Mouse (Mus musculus): ENCODE measurements at regions not wholly inside any gene's neighbourhood (a gene's known extent, or its start where the extent isn't known, plus 50 kb on each side); places are given as distances from the start of the nearest gene placed in this dataset.

DNA sequence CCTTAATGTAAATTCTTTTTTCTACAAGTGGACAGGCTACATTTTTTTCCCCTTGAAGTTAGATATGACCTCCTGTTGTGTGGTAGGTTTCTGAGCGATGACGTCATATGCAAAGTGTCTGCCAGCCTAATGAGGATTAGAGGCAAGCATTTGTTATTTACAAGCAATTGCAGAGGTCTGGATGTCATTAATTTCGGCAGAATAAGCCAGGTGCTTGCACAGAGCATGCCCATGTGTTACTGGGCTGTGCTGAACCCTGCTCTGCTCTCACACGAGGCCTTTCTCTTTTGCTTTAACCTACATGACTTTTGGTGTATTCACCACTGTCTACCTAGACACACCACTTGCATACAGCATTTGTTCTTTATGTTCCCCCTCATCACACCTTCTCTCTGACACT is 316.5 kb downstream of the Mef2c start:
- no peaks in the 10 kb centered on the region for H3K4me1 ChIP-seq (ENCODE audit: control insufficient read depth, insufficient read depth, low read length)
- H3K4me2 ChIP-seq (ENCODE audit: low read depth, low read length) = no peak overlapping the region
- H3K9ac ChIP-seq (ENCODE audit: low read length) = no peak overlapping the region
- no peaks in the 10 kb centered on the region for H3K36me3 ChIP-seq (ENCODE audit: control insufficient read depth, insufficient read depth)
- 48% methylated on average over 4 of the region's 4 CpGs for WGBS
- no peaks in the 10 kb centered on the region for H3K9me3 ChIP-seq (replicated peaks; ENCODE audit: control insufficient read depth, low read length)
- H3K4me3 ChIP-seq (ENCODE audit: low read length) = no peak overlapping the region
- H3K27ac ChIP-seq (ENCODE audit: low read length) = no peak overlapping the region
- no peaks in the 10 kb centered on the region for H3K27me3 ChIP-seq (ENCODE audit: control insufficient read depth, insufficient read depth, low read length)
- ATAC-seq (replicated peaks; ENCODE audit: extremely low read depth, insufficient read depth, low FRiP score) = no peak

DNA sequence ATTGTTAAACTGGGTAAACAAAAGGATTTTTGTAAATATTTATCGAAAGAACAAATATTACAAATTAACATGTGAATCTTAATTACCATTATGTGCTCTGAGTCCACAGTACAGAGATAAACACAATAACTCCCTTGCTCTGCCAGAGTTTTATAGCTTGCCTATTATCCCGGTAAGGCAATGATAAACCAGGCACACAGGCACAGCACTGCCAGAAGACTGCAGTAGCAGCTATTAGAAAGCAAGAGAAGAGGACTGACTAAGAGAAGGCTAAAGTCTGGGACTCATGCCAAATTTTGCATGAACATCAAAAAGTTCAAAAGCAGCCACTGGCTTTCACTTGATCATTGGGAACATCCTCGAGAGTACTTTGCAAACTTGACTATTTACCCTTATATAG is 316.9 kb downstream of the Mef2c start:
- ATAC-seq (replicated peaks; ENCODE audit: extremely low read depth, insufficient read depth, low FRiP score) = no peak
- H3K9me3 ChIP-seq (replicated peaks; ENCODE audit: control insufficient read depth, low read length) = no peaks in the 10 kb centered on the region
- no peaks in the 10 kb centered on the region for H3K27me3 ChIP-seq (ENCODE audit: control insufficient read depth, insufficient read depth, low read length)
- no peak overlapping the region for H3K4me3 ChIP-seq (ENCODE audit: low read length)
- 62% methylated on average over 3 of the region's 3 CpGs for WGBS
- H3K4me2 ChIP-seq (ENCODE audit: low read depth, low read length) = no peak overlapping the region
- no peaks in the 10 kb centered on the region for H3K36me3 ChIP-seq (ENCODE audit: control insufficient read depth, insufficient read depth)
- H3K4me1 ChIP-seq (ENCODE audit: control insufficient read depth, insufficient read depth, low read length) = no peaks in the 10 kb centered on the region
- H3K27ac ChIP-seq (ENCODE audit: low read length) = no peak overlapping the region
- H3K9ac ChIP-seq (ENCODE audit: low read length) = no peak overlapping the region

DNA sequence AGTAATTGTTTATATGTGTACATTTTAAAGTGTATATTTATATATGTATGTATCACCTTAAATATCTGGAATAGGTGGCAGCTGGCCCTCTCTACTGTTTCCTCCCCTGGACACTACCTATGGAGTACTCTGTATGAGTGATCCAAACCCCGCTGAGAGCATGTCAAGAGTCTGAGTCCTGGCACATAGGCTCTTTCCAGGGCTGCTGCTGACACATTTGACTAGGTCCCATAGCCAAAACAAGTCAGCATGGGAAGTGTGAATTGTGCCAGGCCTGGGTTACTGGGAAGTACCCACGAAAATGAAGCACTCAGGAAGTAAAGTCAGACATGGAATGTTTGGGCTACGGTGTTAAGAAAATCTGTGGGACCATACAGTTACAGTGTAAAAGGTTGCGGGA is 321.1 kb downstream of the Mef2c start:
- Histone ChIP-seq H3K4me3 (ENCODE audit: low read length) (no peak overlapping the region), H3K27me3 (ENCODE audit: control insufficient read depth, insufficient read depth, low read length) (no peaks in the 10 kb centered on the region), H3K9me3 (replicated peaks; ENCODE audit: control insufficient read depth, low read length) (no peaks in the 10 kb centered on the region), H3K36me3 (ENCODE audit: control insufficient read depth, insufficient read depth) (no peaks in the 10 kb centered on the region), H3K4me2 (ENCODE audit: low read depth, low read length) (no peak overlapping the region), H3K27ac (ENCODE audit: low read length) (no peak overlapping the region), H3K9ac (ENCODE audit: low read length) (no peak overlapping the region), H3K4me1 (ENCODE audit: control insufficient read depth, insufficient read depth, low read length) (no peaks in the 10 kb centered on the region)
- WGBS = 74% methylated on average over 4 of the region's 4 CpGs
- ATAC-seq (replicated peaks; ENCODE audit: extremely low read depth, insufficient read depth, low FRiP score) = no peak

DNA sequence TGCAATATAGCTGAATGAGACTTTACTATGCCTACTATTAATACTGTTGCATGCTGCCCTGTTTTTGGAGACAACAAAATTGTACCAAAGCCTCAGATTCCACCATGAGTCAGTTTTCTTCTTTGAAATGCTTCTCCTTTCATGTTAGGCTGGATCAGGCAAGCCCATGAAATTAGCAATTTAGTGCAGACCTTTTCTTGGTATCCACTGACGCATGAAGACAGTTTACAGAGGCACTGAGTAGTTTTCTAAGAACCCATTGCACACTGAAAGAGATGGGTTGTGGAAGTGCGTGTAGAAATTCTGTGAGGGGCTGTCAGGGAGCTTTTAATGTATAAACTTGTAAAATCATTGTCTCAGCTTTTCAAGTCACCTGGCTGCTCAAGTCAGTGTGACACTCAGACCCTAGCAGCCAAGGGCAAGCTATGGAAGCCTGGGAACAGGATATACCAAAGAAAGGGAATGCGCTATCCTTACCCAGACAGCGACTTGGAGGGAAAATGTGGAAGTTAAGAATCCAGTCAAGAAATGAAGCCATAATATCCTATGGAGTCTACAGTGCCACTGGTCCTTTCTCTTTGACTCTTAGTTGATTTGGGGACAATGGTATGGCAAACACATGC is 323.1 kb downstream of the Mef2c start:
- Histone ChIP-seq H3K9ac (ENCODE audit: low read length) (no peak overlapping the region), H3K4me3 (ENCODE audit: low read length) (no peak overlapping the region), H3K27me3 (ENCODE audit: control insufficient read depth, insufficient read depth, low read length) (no peaks in the 10 kb centered on the region), H3K4me2 (ENCODE audit: low read depth, low read length) (no peak overlapping the region), H3K27ac (ENCODE audit: low read length) (no peak overlapping the region), H3K9me3 (replicated peaks; ENCODE audit: control insufficient read depth, low read length) (no peaks in the 10 kb centered on the region), H3K4me1 (ENCODE audit: control insufficient read depth, insufficient read depth, low read length) (no peaks in the 10 kb centered on the region), H3K36me3 (ENCODE audit: control insufficient read depth, insufficient read depth) (no peaks in the 10 kb centered on the region)
- ATAC-seq (replicated peaks; ENCODE audit: extremely low read depth, insufficient read depth, low FRiP score) = no peak
- WGBS = 81% methylated on average over 4 of the region's 4 CpGs

DNA sequence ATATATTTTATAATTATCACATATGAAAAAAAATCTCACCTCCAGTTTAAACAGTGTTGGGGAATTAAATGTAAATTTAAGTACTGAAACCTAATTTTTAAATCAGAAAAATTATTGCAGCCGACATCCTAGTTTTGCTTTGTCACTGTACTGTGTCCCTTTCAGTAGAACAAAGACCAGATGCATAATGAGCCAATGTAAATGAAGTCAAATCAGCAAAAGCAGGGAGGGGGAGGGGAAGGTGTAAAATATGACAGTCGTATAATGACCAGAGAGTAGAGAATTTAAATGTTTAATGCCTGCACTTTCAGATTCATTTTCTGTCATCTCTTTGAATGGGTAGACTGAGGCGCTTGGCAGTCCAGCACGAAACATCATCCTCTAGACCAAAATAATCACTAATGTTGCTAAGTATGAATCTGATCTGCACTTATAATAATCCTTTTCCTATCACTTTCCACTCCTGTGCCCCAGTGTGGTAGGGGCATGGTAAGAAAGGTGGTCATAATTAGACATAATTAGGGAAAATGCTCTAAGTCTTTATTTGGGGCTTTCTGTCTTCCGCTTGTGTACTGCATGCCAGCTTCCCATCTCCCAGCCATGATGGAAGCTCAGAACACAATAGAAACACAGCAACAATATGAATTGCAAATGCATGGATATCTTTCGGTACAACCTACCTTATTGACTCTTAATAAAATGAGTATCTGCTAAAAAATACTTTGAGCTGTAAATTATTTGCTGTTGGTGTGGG is 356.0 kb upstream of the Tmem161b start:
- no peak overlapping the region for H3K9ac ChIP-seq (ENCODE audit: low read length)
- no peak for ATAC-seq (replicated peaks; ENCODE audit: extremely low read depth, insufficient read depth, low FRiP score)
- no peaks in the 10 kb centered on the region for H3K27me3 ChIP-seq (ENCODE audit: control insufficient read depth, insufficient read depth, low read length)
- H3K4me3 ChIP-seq (ENCODE audit: low read length) = no peak overlapping the region
- no peak overlapping the region for H3K27ac ChIP-seq (ENCODE audit: low read length)
- no peaks in the 10 kb centered on the region for H3K4me1 ChIP-seq (ENCODE audit: control insufficient read depth, insufficient read depth, low read length)
- no peaks in the 10 kb centered on the region for H3K36me3 ChIP-seq (ENCODE audit: control insufficient read depth, insufficient read depth)
- H3K4me2 ChIP-seq (ENCODE audit: low read depth, low read length) = no peak overlapping the region
- no peaks in the 10 kb centered on the region for H3K9me3 ChIP-seq (replicated peaks; ENCODE audit: control insufficient read depth, low read length)
- WGBS = 81% methylated on average over 6 of the region's 6 CpGs

DNA sequence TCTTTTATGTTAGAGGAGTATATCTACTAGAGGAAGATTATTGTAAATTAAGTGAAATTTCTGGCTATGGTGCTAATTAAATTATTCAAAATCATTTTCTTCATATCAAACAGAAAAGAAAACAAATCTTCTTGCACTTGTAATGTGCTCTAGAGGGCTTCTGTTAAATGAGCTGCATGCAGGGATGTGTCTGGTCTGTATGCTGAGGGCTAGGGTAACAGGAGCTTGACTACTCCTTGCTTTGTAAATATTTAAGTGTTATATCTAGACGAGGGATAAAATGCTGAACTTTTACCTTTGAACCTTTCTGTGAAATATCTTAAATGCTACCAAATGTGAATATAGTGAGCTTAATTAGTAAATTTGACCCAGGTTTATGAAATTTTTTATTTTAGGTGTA is 354.9 kb upstream of the Tmem161b start:
- no peak overlapping the region for H3K9ac ChIP-seq (ENCODE audit: low read length)
- no peak overlapping the region for H3K27ac ChIP-seq (ENCODE audit: low read length)
- no peaks in the 10 kb centered on the region for H3K27me3 ChIP-seq (ENCODE audit: control insufficient read depth, insufficient read depth, low read length)
- 62% methylated on average over 1 of the region's 1 CpGs for WGBS
- H3K36me3 ChIP-seq (ENCODE audit: control insufficient read depth, insufficient read depth) = no peaks in the 10 kb centered on the region
- no peaks in the 10 kb centered on the region for H3K9me3 ChIP-seq (replicated peaks; ENCODE audit: control insufficient read depth, low read length)
- ATAC-seq (replicated peaks; ENCODE audit: extremely low read depth, insufficient read depth, low FRiP score) = no peak
- no peak overlapping the region for H3K4me2 ChIP-seq (ENCODE audit: low read depth, low read length)
- H3K4me1 ChIP-seq (ENCODE audit: control insufficient read depth, insufficient read depth, low read length) = no peaks in the 10 kb centered on the region
- no peak overlapping the region for H3K4me3 ChIP-seq (ENCODE audit: low read length)

DNA sequence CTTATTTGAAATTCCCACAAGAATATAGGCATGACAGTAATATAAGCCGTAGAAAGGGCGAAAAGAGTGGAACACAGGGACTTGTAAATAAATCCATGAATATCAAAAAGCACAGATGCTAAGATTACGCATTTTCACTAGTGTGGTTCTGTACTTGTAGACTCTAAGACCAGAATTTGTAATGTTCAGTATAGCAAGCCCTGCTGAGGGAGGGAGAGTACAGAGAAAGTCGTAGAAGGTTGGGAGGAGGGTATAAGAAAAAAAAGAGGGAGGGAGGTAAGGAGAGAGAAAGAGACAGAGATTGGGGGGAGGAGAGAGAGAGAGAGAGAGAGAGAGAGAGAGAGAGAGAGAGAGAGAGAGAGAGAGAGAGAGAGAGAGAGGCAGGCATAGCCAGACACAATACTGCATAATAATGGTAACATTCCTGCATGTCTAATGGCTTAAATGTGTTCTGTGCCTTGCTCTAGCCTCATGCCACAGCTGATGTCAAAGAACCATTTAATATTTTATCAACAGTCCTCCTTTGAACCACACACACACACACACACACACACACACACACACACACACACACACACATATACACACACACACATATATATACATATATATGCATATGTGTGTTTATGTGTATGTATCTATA is 354.1 kb upstream of the Tmem161b start:
- Histone ChIP-seq H3K4me3 (ENCODE audit: low read length) (no peak overlapping the region), H3K4me1 (ENCODE audit: control insufficient read depth, insufficient read depth, low read length) (no peaks in the 10 kb centered on the region), H3K27me3 (ENCODE audit: control insufficient read depth, insufficient read depth, low read length) (no peaks in the 10 kb centered on the region), H3K9ac (ENCODE audit: low read length) (no peak overlapping the region), H3K9me3 (replicated peaks; ENCODE audit: control insufficient read depth, low read length) (no peaks in the 10 kb centered on the region), H3K36me3 (ENCODE audit: control insufficient read depth, insufficient read depth) (no peaks in the 10 kb centered on the region), H3K4me2 (ENCODE audit: low read depth, low read length) (no peak overlapping the region), H3K27ac (ENCODE audit: low read length) (no peak overlapping the region)
- WGBS = 73% methylated on average over 4 of the region's 4 CpGs
- ATAC-seq (replicated peaks; ENCODE audit: extremely low read depth, insufficient read depth, low FRiP score) = no peak

DNA sequence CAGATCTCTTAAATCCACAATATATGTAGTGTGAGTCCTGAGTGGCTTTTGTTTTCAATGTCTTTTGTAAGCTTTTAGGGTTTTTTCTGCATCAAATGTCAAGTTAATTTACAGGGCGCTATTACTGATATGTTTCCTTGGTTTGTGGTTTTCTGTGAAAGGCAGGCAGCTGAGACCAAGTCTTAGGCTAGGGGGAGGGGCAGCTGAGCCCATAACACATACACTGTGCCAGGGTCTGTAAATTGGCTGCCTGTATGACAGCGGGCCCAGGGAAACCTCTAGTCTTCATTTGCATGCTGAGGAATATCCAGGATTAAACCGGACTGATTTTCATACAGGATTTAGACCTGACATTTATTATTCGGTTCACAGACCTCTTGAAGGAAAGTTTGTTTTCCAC is 353.2 kb upstream of the Tmem161b start:
- ATAC-seq (replicated peaks; ENCODE audit: extremely low read depth, insufficient read depth, low FRiP score) = no peak
- no peaks in the 10 kb centered on the region for H3K9me3 ChIP-seq (replicated peaks; ENCODE audit: control insufficient read depth, low read length)
- no peak overlapping the region for H3K4me3 ChIP-seq (ENCODE audit: low read length)
- H3K4me1 ChIP-seq (ENCODE audit: control insufficient read depth, insufficient read depth, low read length) = no peaks in the 10 kb centered on the region
- 53% methylated on average over 4 of the region's 4 CpGs for WGBS
- no peaks in the 10 kb centered on the region for H3K27me3 ChIP-seq (ENCODE audit: control insufficient read depth, insufficient read depth, low read length)
- H3K36me3 ChIP-seq (ENCODE audit: control insufficient read depth, insufficient read depth) = no peaks in the 10 kb centered on the region
- H3K27ac ChIP-seq (ENCODE audit: low read length) = no peak overlapping the region
- H3K9ac ChIP-seq (ENCODE audit: low read length) = no peak overlapping the region
- no peak overlapping the region for H3K4me2 ChIP-seq (ENCODE audit: low read depth, low read length)

DNA sequence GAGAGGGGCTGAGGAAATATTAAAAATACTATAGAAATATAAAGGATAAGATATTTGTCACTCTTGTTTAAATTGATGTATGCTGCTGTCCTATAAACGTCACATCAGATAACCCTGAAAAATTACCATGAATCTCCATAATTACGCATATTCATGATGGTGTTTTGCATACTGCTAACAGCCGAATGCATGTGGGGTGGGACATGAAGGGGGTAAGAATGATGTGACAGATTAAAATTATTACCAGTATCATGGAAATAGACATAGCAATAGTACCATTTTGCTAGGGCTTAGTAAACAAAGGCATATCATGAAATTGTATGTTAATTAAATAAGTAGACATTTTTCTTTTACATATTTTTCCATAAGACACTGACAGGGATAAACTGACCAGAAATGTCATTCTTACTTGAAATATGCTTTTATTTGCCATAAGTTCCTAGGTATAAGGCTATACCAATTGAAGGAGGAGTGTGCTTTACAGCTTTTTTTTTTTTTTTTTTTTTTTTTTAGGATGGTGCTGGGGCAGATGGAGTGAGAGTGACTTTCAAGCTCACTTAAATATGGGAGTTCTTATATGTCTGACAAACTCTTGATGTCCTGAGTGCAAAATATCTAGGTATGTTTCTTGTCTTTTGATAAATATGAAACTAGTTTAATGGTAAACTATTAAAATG is 349.8 kb upstream of the Tmem161b start:
- H3K4me2 ChIP-seq (ENCODE audit: low read depth, low read length) = no peak overlapping the region
- no peak for ATAC-seq (replicated peaks; ENCODE audit: extremely low read depth, insufficient read depth, low FRiP score)
- no peaks in the 10 kb centered on the region for H3K4me1 ChIP-seq (ENCODE audit: control insufficient read depth, insufficient read depth, low read length)
- H3K9ac ChIP-seq (ENCODE audit: low read length) = no peak overlapping the region
- WGBS = 60% methylated on average over 3 of the region's 3 CpGs
- no peaks in the 10 kb centered on the region for H3K9me3 ChIP-seq (replicated peaks; ENCODE audit: control insufficient read depth, low read length)
- no peaks in the 10 kb centered on the region for H3K27me3 ChIP-seq (ENCODE audit: control insufficient read depth, insufficient read depth, low read length)
- no peaks in the 10 kb centered on the region for H3K36me3 ChIP-seq (ENCODE audit: control insufficient read depth, insufficient read depth)
- H3K4me3 ChIP-seq (ENCODE audit: low read length) = no peak overlapping the region
- H3K27ac ChIP-seq (ENCODE audit: low read length) = no peak overlapping the region

All from heart, embryonic 16.5 days (tissue).